Mouse (Mus musculus) lung, adult 2 months (tissue): ENCODE data around the gene Sepsecs.

Experiments used
- CTCF ChIP-seq: fragments of 200-500 bp; IDR thresholded peaks from 2 replicates; pipeline ENCODE4 v1.5.1; 2011; ENCODE audit warnings: mild to moderate bottlenecking, low read length, control low read depth; ENCODE audit not compliant: insufficient read depth
- POLR2A ChIP-seq: fragments of 200-500 bp; IDR thresholded peaks from 2 replicates; pipeline ENCODE4 v1.6.1; 2011; ENCODE audit warnings: low read depth, mild to moderate bottlenecking, control low read depth, low read length, borderline replicate concordance; ENCODE audit errors: extremely low read depth

DNA sequence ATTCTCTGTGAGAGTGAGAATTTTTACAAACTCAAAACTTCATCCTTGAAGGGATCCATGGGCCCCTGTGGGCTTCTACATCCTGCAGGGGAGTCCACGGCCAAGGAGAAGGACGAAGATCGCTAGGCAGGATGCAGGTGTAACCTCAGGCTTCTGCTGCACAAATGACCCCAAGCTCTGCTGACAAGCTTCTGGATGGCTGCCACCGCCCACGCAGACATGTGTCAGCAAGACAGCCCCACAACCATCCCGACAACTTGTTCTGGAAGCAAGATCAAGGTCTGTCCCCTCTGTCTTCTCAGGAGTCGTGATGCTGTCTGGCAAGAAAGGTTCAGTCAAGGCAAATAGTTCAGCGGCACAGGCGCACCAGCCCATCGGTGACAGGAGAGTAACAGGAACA is 59.8 kb downstream of the Sepsecs start:
- no peak for TF ChIP-seq POLR2A
- TF ChIP-seq CTCF: no peak
